In the genomic region with DNA sequence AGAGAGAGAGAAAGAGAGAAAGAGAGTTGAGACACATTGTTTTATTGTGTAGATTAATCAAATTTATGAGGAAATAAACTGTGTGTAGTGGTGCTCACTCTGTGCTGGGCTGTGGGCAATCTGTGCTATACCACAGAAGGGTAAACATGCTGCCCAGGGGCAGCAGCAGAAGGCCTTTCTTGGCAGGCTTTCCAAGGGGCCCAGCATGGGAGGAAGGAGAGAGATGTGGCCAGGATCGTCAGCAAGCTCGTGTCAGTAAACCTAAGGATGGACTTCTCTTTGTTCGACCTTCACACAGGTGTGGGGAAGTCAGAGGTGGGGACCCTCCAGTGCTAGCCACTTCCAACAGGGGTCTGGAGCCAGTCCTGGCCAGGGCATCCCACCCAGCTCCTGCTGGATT, we compare ENCODE assay signal across 19 mouse cellular contexts.
DNase-seq lines count a peak whose midpoint lies in the region; ATAC-seq and TF ChIP-seq lines count a peak whose summit lies in the region.
"Had no signal": no experiment of that assay in that cellular context is flagged by ENCODE, and none has a peak within 500 bp of the region (broad histone marks: within the 10 kb centered on the region; RNA-seq: fewer than 3 reads in every experiment).

No protein-coding gene starts in this region.

- H3K27me3 ChIP-seq in lung, embryonic 14.5 days (ENCODE audit: insufficient read depth, low read length) = no peaks in the 10 kb centered on the region
- H3K27me3 ChIP-seq: embryonic facial prominence, embryonic 13.5 days; forebrain, embryonic 13.5 days; intestine, embryonic 15.5 days had no signal

- no peak overlapping the region for H3K4me2 ChIP-seq in lung, embryonic 14.5 days
- H3K4me2 ChIP-seq: embryonic facial prominence, embryonic 13.5 days; forebrain, embryonic 13.5 days; hindbrain, embryonic 14.5 days; intestine, embryonic 15.5 days had no signal

- no peak for TF ChIP-seq CTCF in lung, embryonic 14.5 days (IDR thresholded peaks at IDR 0.05; ENCODE audit: low read depth)

- H3K4me1 ChIP-seq in lung, embryonic 14.5 days (ENCODE audit: insufficient read depth) = 0 out of 2 replicates have a peak, but pooled peaks cover 5% of the 10 kb centered on the region
- H3K4me1 ChIP-seq: forebrain, embryonic 13.5 days; heart, embryonic 10.5 days; intestine, embryonic 15.5 days had no signal

- no peaks in the 10 kb centered on the region for H3K36me3 ChIP-seq in lung, embryonic 14.5 days (ENCODE audit: insufficient read depth)
- H3K36me3 ChIP-seq: embryonic facial prominence, embryonic 13.5 days; heart, embryonic 10.5 days; intestine, embryonic 15.5 days had no signal

- no peaks in the 10 kb centered on the region for H3K9me3 ChIP-seq in lung, embryonic 14.5 days (ENCODE audit: low read depth, low read length)
- H3K9me3 ChIP-seq: embryonic facial prominence, embryonic 13.5 days; forebrain, embryonic 13.5 days; heart, embryonic 10.5 days; intestine, embryonic 15.5 days had no signal

- ATAC-seq in lung, embryonic 14.5 days (ENCODE audit: insufficient read depth) = no peak
- ATAC-seq: forebrain, embryonic 13.5 days; forebrain, postnatal 0 days; intestine, embryonic 15.5 days had no signal

- H3K27ac ChIP-seq in lung, embryonic 14.5 days (ENCODE audit: low read depth) = no peak overlapping the region
- H3K27ac ChIP-seq: embryonic facial prominence, embryonic 13.5 days; forebrain, embryonic 13.5 days; heart, embryonic 10.5 days; hindbrain, embryonic 14.5 days; intestine, embryonic 15.5 days had no signal

- H3K9ac ChIP-seq in lung, embryonic 14.5 days = no peak overlapping the region
- H3K9ac ChIP-seq: embryonic facial prominence, embryonic 13.5 days; forebrain, embryonic 13.5 days; forebrain, postnatal 0 days; hindbrain, embryonic 14.5 days; intestine, embryonic 15.5 days had no signal

- DNase-seq in cerebellum, adult 9-11 months = peak; percentile 17
- no peak for DNase-seq in cerebellum, adult 11 months
- DNase-seq in lung, embryonic 14.5 days = peak; percentile 13
- DNase-seq in lung, postnatal 25 days (ENCODE audit: low spot score) = no peak
- DNase-seq in cerebellum, postnatal 36 days = peak; percentile 18 to 32
- no peak for DNase-seq in frontal cortex, postnatal 10 days (ENCODE audit: low spot score in 2 of 2)
- DNase-seq in retina, embryonic 14.5 days (ENCODE audit: low spot score) = no peak
- DNase-seq: adrenal gland, adult 2 months; adrenal gland, postnatal 25 days; forebrain, postnatal 0 days; gastrocnemius, postnatal 36 days; heart, adult 18-20 months; heart, postnatal 10 days; kidney, adult 18-20 months had no signal

- H3K4me3 ChIP-seq in lung, embryonic 14.5 days (ENCODE audit: low read depth, low read length) = no peak overlapping the region
- H3K4me3 ChIP-seq: embryonic facial prominence, embryonic 13.5 days; forebrain, embryonic 13.5 days; heart, embryonic 10.5 days; intestine, embryonic 15.5 days had no signal

- WGBS in lung, embryonic 14.5 days = 71% methylated on average over 3 of the region's 3 CpGs

Comparison
In these comparisons a context has a peak if more than half of its experiments do, and no peak if none do; other contexts are left out.
1. DNase-seq: peak in cerebellum, adult 9-11 months (single experiment), lung, embryonic 14.5 days (single experiment) and cerebellum, postnatal 36 days (2 of 2); none in cerebellum, adult 11 months (single experiment), lung, postnatal 25 days (single experiment), frontal cortex, postnatal 10 days (0 of 2) and retina, embryonic 14.5 days (single experiment).